Mouse (Mus musculus): Measurements from ENCODE around the gene Tbc1d10c. TPM values are rescaled to one million over a fixed set of nuclear protein-coding genes. Genes with fewer than 3 reads are reported as not detected.
"Not testable (repeated sequence)": the region's sequence is repeated elsewhere in the genome, so short reads cannot be mapped to it uniquely, and the experiment has no call there.

Gene Tbc1d10c
- polyA plus RNA-seq, 1 experiment from 2014 or later = 1.9 TPM

DNA sequence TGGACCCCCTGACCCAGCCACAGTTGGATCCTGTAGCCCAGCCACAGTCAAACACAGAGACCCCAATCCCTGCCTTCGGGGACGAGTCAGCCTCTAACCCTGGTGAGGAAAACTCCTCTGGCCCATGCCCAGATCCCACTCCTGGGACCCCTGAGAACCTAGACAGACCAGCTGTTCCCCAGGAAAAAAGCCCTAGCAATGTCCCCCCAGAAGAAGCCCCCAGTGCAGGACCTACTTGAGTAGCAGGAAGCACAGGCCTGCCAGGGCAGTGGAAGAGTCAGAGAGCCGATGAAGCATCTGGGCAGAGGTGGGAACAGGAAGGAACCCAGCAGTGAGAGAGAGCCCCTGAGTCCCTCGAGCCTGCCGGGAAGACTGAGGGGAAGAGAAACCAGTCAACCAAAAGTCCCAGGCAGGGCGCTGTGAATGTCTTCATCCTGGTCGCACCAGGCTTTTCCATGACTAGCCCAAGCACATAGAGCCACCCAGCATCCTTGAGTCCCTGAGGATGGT is 47.3 kb downstream of the Tbc1d10c start, which contains the start of gene Cabp4:
Gene Cabp4, minus strand, starts transcription at position 275 of the 510 bp plus-strand sequence.
- DNase-seq (ENCODE audit: low read depth, low spot score) (no peak), ATAC-seq (no peak)
- POLR2A ChIA-PET = no interaction called here
- no peaks in the 10 kb centered on the region for H3K27me3 ChIP-seq
- CTCF ChIA-PET = interaction anchor here (1.5 kb wide), 1 partner anchor 19 kb away, joined by 7 read pairs; the partner anchor contains the start of gene Aip
- TF ChIP-seq CTCF (IDR thresholded peaks at IDR 0.05) = no peak
- in situ Hi-C loops (cut with MboI; ENCODE audit: low pct_unique_long_range_greater_than_20kb) = no loop called here

DNA sequence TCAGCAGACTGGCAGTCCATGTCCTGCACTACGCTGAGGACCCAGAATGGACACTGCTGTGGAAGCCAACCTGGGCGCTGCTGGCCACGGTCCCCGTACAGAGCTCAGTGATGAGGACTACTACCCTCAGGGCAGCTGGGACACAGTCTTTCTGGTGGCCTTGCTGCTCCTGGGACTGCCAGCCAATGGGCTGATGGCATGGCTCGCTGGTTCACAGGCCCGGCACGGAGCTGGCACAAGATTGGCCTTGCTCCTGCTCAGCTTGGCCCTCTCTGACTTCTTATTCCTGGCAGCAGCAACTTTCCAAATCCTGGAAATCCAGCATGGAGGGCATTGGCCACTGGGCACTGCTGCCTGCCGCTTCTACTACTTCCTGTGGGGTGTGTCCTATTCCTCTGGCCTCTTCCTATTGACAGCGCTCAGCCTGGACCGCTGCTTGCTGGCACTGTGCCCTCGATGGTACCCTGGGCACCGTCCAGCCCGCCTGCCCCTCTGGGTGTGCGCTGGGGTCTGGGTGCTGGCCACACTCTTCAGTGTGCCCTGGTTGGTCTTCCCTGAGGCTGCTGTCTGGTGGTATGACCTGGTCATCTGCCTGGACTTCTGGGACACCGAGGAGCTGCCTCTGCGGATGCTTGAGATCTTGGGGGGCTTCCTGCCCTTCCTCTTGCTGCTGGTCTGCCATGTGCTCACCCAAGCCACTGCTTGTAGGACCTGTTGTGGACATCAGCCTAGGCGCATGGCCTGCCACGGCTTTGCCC is 48.5 kb downstream of the Tbc1d10c start:
- CTCF ChIA-PET = interaction anchor here (1.2 to 1.7 kb wide), 3 partner anchors 10 to 19 kb away, joined by 3 to 7 read pairs (median 3); partner anchors contain the start of gene Aip
- DNase-seq (ENCODE audit: low read depth, low spot score) (no peak), ATAC-seq (no peak)
- TF ChIP-seq CTCF (IDR thresholded peaks at IDR 0.05) = no peak
- in situ Hi-C loops (cut with MboI; ENCODE audit: low pct_unique_long_range_greater_than_20kb) = no loop called here
- no peaks in the 10 kb centered on the region for H3K27me3 ChIP-seq
- POLR2A ChIA-PET = interaction anchor here (0.6 kb wide), 1 partner anchor 113 kb away, joined by 3 read pairs; no protein-coding TSS in a partner anchor

DNA sequence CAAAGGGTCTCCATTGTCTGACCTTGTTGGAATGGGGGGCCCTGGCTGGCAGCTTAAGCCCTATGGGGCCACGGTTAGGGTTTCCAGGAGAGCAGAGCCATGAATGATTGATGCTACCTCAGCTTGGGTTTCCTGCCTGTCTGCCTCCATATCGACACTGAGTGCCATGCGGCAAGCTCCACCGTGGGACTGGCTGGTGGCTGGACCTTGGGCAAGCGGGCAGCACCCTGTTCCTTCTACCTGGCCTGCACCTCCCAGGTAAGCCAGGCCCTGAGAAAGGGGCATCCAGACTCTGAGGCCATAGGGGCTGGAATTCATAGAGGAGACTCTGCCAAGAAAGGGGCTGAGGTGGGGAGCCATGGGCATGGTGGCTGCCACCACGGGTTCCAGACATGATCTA is 50.9 kb downstream of the Tbc1d10c start:
- CTCF ChIA-PET = interaction anchor here (1.2 to 1.5 kb wide), 2 partner anchors 14 to 20 kb away, joined by 3 read pairs; no protein-coding TSS in a partner anchor
- ATAC-seq (no peak), DNase-seq (ENCODE audit: low read depth, low spot score) (no peak)
- POLR2A ChIA-PET = interaction anchor here (0.6 kb wide), 1 partner anchor 21 kb away, joined by 3 read pairs; no protein-coding TSS in a partner anchor
- H3K27me3 ChIP-seq = no peaks in the 10 kb centered on the region
- no peak for TF ChIP-seq CTCF (IDR thresholded peaks at IDR 0.05)
- in situ Hi-C loops (cut with MboI; ENCODE audit: low pct_unique_long_range_greater_than_20kb) = no loop called here

DNA sequence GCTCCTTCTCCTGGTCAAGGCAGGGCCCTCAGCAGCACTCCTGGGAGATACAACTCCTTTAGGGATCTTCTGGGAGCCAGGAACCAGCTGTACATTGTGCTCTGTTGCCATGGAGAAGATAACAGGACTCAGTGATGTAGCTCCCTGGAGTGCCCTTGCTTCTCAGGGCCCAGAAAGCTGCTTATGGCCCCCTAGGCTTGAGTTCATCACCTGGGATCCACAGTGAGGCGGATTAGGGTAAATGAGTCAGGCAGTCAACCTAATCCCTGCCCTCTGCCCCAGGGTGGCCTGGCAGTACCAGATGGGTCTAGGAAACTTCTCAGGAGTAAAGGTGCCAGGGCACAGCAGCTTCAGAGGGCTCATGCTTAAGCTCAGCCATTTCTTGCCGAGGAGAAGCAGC is 51.6 kb downstream of the Tbc1d10c start, which contains the start of gene Gpr152:
Gene Gpr152, plus strand, starts transcription at position 342 of the 400 bp plus-strand sequence.
- no peaks in the 10 kb centered on the region for H3K27me3 ChIP-seq
- TF ChIP-seq CTCF (IDR thresholded peaks at IDR 0.05) = no peak
- ATAC-seq (no peak), DNase-seq (ENCODE audit: low read depth, low spot score) (no peak)
- in situ Hi-C loops (cut with MboI; ENCODE audit: low pct_unique_long_range_greater_than_20kb) = no loop called here
- ChIA-PET CTCF (no interaction called here), POLR2A (interaction anchor here (0.6 to 1.6 kb wide), 2 partner anchors 8 to 21 kb away, joined by 3 to 4 read pairs; no protein-coding TSS in a partner anchor)

DNA sequence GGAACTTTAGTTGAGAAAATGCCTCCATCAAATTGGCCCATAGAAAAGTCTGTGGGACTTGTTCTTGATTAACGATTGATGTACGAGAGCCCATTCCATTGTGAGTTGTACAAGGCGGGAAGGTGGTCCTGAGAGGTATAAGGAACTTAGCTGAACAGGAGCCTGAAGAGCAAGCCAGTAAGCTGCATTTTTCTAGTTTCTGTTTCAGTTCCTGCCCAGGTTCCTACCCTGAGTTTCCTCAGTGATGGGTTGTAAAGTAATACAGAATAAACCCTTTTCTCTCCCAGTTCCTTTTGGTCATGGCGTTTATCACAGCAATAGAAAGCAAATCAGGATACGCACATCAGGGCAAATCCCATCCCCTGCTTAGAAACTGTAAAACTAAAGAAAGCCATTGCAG is 53.2 kb downstream of the Tbc1d10c start:
- ChIA-PET POLR2A (no interaction called here), CTCF (interaction anchor here (1.1 to 1.5 kb wide), 2 partner anchors 68 to 119 kb away, joined by 3 read pairs; no protein-coding TSS in a partner anchor)
- TF ChIP-seq CTCF (IDR thresholded peaks at IDR 0.05) = no peak
- ATAC-seq (no peak), DNase-seq (ENCODE audit: low read depth, low spot score) (no peak)
- H3K27me3 ChIP-seq = no peaks in the 10 kb centered on the region
- in situ Hi-C loops (cut with MboI; ENCODE audit: low pct_unique_long_range_greater_than_20kb) = no loop called here

DNA sequence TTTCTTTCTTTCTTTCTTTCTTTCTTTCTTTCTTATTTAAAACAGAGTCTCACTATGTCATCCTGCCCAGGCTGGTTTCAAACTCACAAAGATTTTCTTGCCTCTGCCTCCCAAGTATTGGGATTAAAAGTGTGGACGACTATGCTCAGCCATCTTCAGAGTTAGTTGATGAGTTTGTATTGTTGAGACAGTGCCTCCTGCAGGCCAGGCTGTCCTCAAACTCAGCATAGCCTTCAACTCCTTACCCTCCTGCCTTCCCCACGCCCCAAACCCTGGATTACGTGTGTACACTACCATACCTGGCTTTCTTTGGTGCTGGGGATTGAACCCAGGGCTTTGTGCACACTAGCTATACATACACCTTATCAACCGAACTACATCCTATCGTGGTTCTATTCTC is 54.6 kb downstream of the Tbc1d10c start:
- POLR2A ChIA-PET = no interaction called here
- CTCF ChIA-PET = interaction anchor here (1.0 to 1.2 kb wide), 2 partner anchors 11 to 38 kb away, joined by 3 read pairs; no protein-coding TSS in a partner anchor
- ATAC-seq (no peak), DNase-seq (ENCODE audit: low read depth, low spot score) (no peak)
- no peak for TF ChIP-seq CTCF (IDR thresholded peaks at IDR 0.05)
- H3K27me3 ChIP-seq = no peaks in the 10 kb centered on the region
- in situ Hi-C loops (cut with MboI; ENCODE audit: low pct_unique_long_range_greater_than_20kb) = no loop called here

DNA sequence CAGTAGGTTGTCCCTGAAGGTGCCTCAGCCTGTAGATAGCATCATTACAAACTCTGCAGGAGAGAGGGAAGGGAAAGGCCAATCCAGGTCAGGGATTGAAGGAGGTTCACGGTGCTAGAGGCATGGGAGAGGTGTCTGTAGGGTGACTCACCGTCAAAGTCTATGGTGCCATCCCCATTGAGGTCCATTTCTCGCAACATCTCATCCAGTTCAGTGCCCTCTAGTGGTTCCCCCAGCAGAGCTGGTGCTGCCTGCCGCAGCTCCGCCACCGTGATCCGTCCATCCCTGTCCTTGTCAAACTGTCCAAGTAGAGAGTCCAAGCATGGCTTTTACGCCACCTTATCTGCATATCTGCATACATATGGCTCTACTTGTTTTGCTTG is 55.1 kb downstream of the Tbc1d10c start:
- CTCF ChIA-PET = interaction anchor here (1.2 kb wide), 1 partner anchor 11 kb away, joined by 3 read pairs; no protein-coding TSS in a partner anchor
- peak; percentile 29 for ATAC-seq
- DNase-seq (ENCODE audit: low read depth, low spot score); H3K27me3 ChIP-seq; in situ Hi-C loops (cut with MboI; ENCODE audit: low pct_unique_long_range_greater_than_20kb); POLR2A ChIA-PET: not testable (repeated sequence)

DNA sequence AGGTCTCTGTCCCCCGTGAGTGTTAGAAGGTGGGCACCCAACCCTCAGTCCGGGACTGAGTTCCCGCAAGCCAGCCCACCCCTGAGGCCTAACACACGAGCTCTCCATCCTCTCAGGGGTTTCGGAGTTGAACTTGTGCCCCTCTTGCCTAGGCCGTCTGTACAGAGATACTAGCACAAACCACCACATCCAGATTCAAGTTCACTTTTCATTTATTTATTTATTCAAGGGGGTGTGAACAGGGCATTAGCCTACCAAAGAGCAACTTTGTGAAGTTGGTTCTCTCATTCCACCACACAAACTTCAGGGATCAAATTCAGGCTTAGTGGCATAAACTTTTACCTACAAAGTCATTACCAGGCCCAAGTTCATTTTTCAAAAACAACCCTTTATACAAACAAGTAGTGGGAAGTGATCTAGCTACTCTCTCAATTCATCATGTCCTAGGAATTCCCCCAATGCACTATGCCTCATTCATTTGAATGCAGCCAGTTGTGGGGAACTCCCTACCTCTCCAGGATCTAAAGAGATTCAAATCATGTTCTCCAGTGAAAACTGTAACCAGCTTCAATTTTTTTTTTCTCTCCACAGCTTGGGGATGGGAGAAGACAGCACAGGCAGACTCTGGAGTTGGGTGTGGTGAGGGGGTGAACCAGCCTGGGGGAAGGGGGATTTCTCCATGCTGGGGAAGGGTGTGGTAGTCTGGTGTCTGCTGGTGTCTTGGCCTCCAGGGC is 55.7 kb downstream of the Tbc1d10c start:
- POLR2A ChIA-PET = interaction anchor here (0.9 kb wide), 1 partner anchor 9 kb away, joined by 3 read pairs; no protein-coding TSS in a partner anchor
- H3K27me3 ChIP-seq; DNase-seq (ENCODE audit: low read depth, low spot score); in situ Hi-C loops (cut with MboI; ENCODE audit: low pct_unique_long_range_greater_than_20kb); CTCF ChIA-PET: not testable (repeated sequence)
- peak; percentile 2 for ATAC-seq

DNA sequence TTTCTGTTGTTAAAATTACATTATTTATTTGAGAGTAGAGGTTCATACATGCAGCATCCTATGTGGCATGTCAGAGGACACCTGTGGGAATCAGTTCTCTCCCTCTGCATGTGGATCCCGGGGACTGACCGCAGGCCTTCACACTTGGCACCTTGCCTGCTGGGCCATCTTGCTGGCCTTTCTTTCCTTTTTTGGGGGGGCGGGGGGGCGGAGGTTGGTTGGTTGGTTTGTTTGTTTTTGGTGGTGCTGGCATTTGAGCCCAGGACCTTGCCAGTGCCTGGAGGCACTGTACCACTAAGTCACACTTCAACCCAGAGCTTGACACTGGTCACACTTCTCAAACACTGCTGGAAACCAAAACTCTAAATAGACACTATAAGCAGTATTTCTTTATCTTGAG is 56.7 kb downstream of the Tbc1d10c start:
- CTCF ChIA-PET = interaction anchor here (1.1 kb wide), 1 partner anchor 52 kb away, joined by 3 read pairs; no protein-coding TSS in a partner anchor
- no peak for TF ChIP-seq CTCF (IDR thresholded peaks at IDR 0.05)
- H3K27me3 ChIP-seq = no peaks in the 10 kb centered on the region
- no peak for DNase-seq (ENCODE audit: low read depth, low spot score)
- in situ Hi-C loops (cut with MboI; ENCODE audit: low pct_unique_long_range_greater_than_20kb) = no loop called here
- ATAC-seq = no peak
- POLR2A ChIA-PET = interaction anchor here (0.7 kb wide), 1 partner anchor 14 kb away, joined by 3 read pairs; no protein-coding TSS in a partner anchor

Other genes starting within 250 kb of the Tbc1d10c start
- 0.17 TPM for gene Aldh3b3, start 232.6 kb downstream of the Tbc1d10c start, polyA plus RNA-seq (2021)
- 0.05 TPM for gene Aldh3b2, start 219.0 kb downstream of the Tbc1d10c start, polyA plus RNA-seq (2021)
- gene Acy3, start 204.7 kb downstream of the Tbc1d10c start, polyA plus RNA-seq (2021) = 3.9 TPM
- gene Tbx10, start 198.5 kb downstream of the Tbc1d10c start, polyA plus RNA-seq (2021) = 0.03 TPM
- gene Nudt8, start 190.7 kb downstream of the Tbc1d10c start, polyA plus RNA-seq (2021) = 35.1 TPM
- gene Gm49405, start 190.7 kb downstream of the Tbc1d10c start, polyA plus RNA-seq (2021) = 3.1 TPM
- gene Doc2g, start 188.0 kb downstream of the Tbc1d10c start, polyA plus RNA-seq (2021) = 7.1 TPM
- gene Ndufv1, start 178.5 kb downstream of the Tbc1d10c start, polyA plus RNA-seq (2021) = 231 TPM
- 1,288 TPM for gene Gstp1, start 153.3 kb downstream of the Tbc1d10c start, polyA plus RNA-seq (2021)
- gene Gstp2, start 145.3 kb downstream of the Tbc1d10c start, polyA plus RNA-seq (2021) = 379 TPM
- gene Gstp3, start 131.7 kb downstream of the Tbc1d10c start, polyA plus RNA-seq (2021) = not detected
- not detected for gene Cabp2, start 109.7 kb downstream of the Tbc1d10c start, polyA plus RNA-seq (2021)
- 93.8 TPM for gene Cdk2ap2, start 94.1 kb downstream of the Tbc1d10c start, polyA plus RNA-seq (2021)
- 109 TPM for gene Pitpnm1, start 91.3 kb downstream of the Tbc1d10c start, polyA plus RNA-seq (2021)
- gene Aip, start 65.4 kb downstream of the Tbc1d10c start, polyA plus RNA-seq (2021) = 149 TPM
- not detected for gene Gpr152, start 51.5 kb downstream of the Tbc1d10c start, polyA plus RNA-seq (2021)
- 0.17 TPM for gene Cabp4, start 47.3 kb downstream of the Tbc1d10c start, polyA plus RNA-seq (2021)
- 321 TPM for gene Coro1b, start 42.7 kb downstream of the Tbc1d10c start, polyA plus RNA-seq (2021)
- 0.62 TPM for gene Ptprcap, start 37.7 kb downstream of the Tbc1d10c start, polyA plus RNA-seq (2021)
- 43.0 TPM for gene Rps6kb2, start 27.9 kb downstream of the Tbc1d10c start, polyA plus RNA-seq (2021)
- 13.7 TPM for gene Carns1, start 15.8 kb downstream of the Tbc1d10c start, polyA plus RNA-seq (2021)
- gene Ppp1ca, start 781 bp upstream of the Tbc1d10c start, polyA plus RNA-seq (2021) = 674 TPM
- gene Rad9a, start 10.4 kb upstream of the Tbc1d10c start, polyA plus RNA-seq (2021) = 33.9 TPM
- 122 TPM for gene Clcf1, start 23.0 kb upstream of the Tbc1d10c start, polyA plus RNA-seq (2021)
- gene AC109138.7, start 23.1 kb upstream of the Tbc1d10c start, polyA plus RNA-seq (2021) = 0.62 TPM
- gene Pold4, start 40.6 kb upstream of the Tbc1d10c start, polyA plus RNA-seq (2021) = 49.5 TPM
- 71.3 TPM for gene Ssh3, start 77.9 kb upstream of the Tbc1d10c start, polyA plus RNA-seq (2021)
- gene Ankrd13d, start 91.9 kb upstream of the Tbc1d10c start, polyA plus RNA-seq (2021) = 25.8 TPM
- gene Grk2, start 114.9 kb upstream of the Tbc1d10c start, polyA plus RNA-seq (2021) = 74.9 TPM
- 79.6 TPM for gene Kdm2a, start 207.0 kb upstream of the Tbc1d10c start, polyA plus RNA-seq (2021)
- gene Rhod, start 248.1 kb upstream of the Tbc1d10c start, polyA plus RNA-seq (2021) = 108 TPM